Mouse (Mus musculus) embryonic facial prominence, embryonic 14.5 days (tissue): ENCODE results near the gene Cd274. TPM values are rescaled to one million over a fixed set of nuclear protein-coding genes. Genes with fewer than 3 reads are reported as not detected.

Experiments used
- ATAC-seq: fragments of 200-750 bp; cut with Nextera tagmentation; 2 replicates; pipeline ENCODE4 v1.8.0; 2017; ENCODE audit warnings: low read depth, moderate number of reproducible peaks, moderate TSS enrichment
- DNase-seq: peaks from one replicate; pipeline ENCODE4 v3.0.0-alpha.2; 2015; ENCODE audit warnings: low spot score
- H3K27ac ChIP-seq: fragments of 300-500 bp; sonication (generic); replicated peaks from 2 replicates; pipeline ENCODE4 v1.5.1; 2014; ENCODE audit warnings: low read depth, mild to moderate bottlenecking, low read length, moderate library complexity
- H3K27me3 ChIP-seq: fragments of 300-500 bp; sonication (generic); replicated peaks from 2 replicates; pipeline ENCODE4 v1.6.1; 2014; ENCODE audit warnings: low read length; ENCODE audit not compliant: control insufficient read depth, insufficient read depth
- H3K36me3 ChIP-seq: fragments of 300-500 bp; sonication (generic); 2 replicates; pipeline ENCODE4 v1.6.1; 2014; ENCODE audit warnings: low read length, mixed read lengths; ENCODE audit not compliant: control insufficient read depth, insufficient read depth
- H3K4me1 ChIP-seq: fragments of 300-500 bp; sonication (generic); 2 replicates; pipeline ENCODE4 v1.6.1; 2014; ENCODE audit warnings: antibody characterized with exemption, low read length; ENCODE audit not compliant: control insufficient read depth, insufficient read depth
- H3K4me2 ChIP-seq: fragments of 300-500 bp; sonication (generic); 2 replicates; pipeline ENCODE4 v1.6.1; 2014; ENCODE audit warnings: low read depth, mild to moderate bottlenecking, low read length, moderate library complexity, mixed read lengths
- H3K4me3 ChIP-seq: fragments of 300-500 bp; sonication (generic); 2 replicates; pipeline ENCODE4 v1.5.1; 2014; ENCODE audit warnings: low read depth, mild to moderate bottlenecking, low read length
- H3K9ac ChIP-seq: fragments of 300-500 bp; sonication (generic); 2 replicates; pipeline ENCODE4 v1.6.1; 2014; ENCODE audit warnings: low read depth, mild to moderate bottlenecking, low read length, moderate library complexity, mixed read lengths
- H3K9me3 ChIP-seq: fragments of 300-500 bp; sonication (generic); 2 replicates; pipeline ENCODE4 v1.6.1; 2016; ENCODE audit warnings: low read length; ENCODE audit not compliant: control insufficient read depth
- WGBS: fragments of 180-500 bp; shearing (Covaris S2); extraction: QIAGEN DNeasy Blood & Tissue Kit; methylation state at CpG from one replicate; pipeline ENCODE4 v1.1.7; 2014; 5-methylcytosine and 5-hydroxymethylcytosine counted together
- polyA plus RNA-seq: library from polyadenylated mRNA; unstranded; fragments of >200 nt; fragmentation: Nextera tagmentation; extraction: Ambion mirVana; gene quantifications from 2 replicates; pipeline ENCODE4 v1.2.1, GENCODE M21; 2014

The Cd274 gene
- polyA plus RNA-seq, 1 experiment from 2014 or later, result 0.56 TPM

GRCm38 (mm10) chr19:29393333-29393732, 26.1 kb downstream of the Cd274 start:
- Histone ChIP-seq H3K4me1 (no peaks in the 10 kb centered on the region), H3K9me3 (no peaks in the 10 kb centered on the region; the same call in 1 of the 2 replicates), H3K27ac (no peak overlapping the region), H3K9ac (no peak overlapping the region), H3K4me2 (no peak overlapping the region), H3K4me3 (no peak overlapping the region), H3K36me3 (no peaks in the 10 kb centered on the region), H3K27me3 (no peaks in the 10 kb centered on the region)
- DNase-seq (no peak), ATAC-seq (no peak)
- 82% methylated on average over 9 of the region's 9 CpGs for WGBS

DNA sequence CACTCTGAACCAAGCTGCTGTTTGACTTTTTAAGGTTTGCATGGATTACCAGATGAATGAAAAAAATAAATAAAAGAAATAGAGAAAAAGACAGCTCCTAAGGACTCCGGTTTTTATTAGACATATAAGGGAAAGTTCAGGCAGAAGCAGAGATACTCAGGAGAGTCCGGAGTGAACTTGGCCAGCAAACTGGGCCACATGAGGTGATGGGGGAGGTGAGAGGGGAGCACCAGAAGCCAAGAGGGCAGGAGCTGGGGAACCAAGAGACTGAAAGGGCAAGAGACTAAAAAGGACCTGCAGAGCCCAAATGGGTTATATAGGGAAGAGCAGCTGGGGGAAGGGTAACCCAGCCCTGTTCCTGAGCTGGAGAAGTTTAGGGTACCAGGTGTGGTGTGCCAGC, 27.5 kb downstream of the Cd274 start:
- Histone ChIP-seq H3K27me3 (no peaks in the 10 kb centered on the region), H3K27ac (no peak overlapping the region), H3K4me3 (no peak overlapping the region), H3K9me3 (no peaks in the 10 kb centered on the region; the same call in 1 of the 2 replicates), H3K9ac (no peak overlapping the region), H3K4me2 (no peak overlapping the region), H3K4me1 (no peaks in the 10 kb centered on the region), H3K36me3 (no peaks in the 10 kb centered on the region)
- no peak for DNase-seq
- WGBS, result 91% methylated on average over 2 of the region's 2 CpGs
- no peak for ATAC-seq

DNA sequence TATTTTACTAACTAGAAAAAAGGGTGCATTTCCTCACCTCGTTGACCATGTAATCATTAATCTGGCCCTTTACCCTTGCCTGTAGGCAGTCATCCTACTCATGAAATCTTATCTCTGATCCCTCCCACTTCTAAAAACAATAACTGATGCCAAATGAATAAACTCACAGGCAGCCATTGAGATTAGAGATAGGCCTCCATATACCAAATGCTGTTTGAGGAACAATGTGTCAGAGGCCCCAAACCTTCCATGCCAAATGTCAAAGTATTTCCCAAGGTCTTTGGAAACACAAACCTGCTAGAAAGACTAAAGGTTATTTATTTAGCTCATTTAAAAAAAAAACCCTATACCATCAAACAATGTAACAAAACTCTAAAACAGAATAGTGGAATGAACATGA, 29.1 kb downstream of the Cd274 start:
- H3K9me3 ChIP-seq, result peaks cover 2% of the 10 kb centered on the region; the same call in 1 of the 2 replicates
- no peak overlapping the region for H3K27ac ChIP-seq
- no peaks in the 10 kb centered on the region for H3K27me3 ChIP-seq
- no peak overlapping the region for H3K4me3 ChIP-seq
- H3K9ac ChIP-seq, result no peak overlapping the region
- WGBS, result 49% methylated on average over 1 of the region's 1 CpGs
- ATAC-seq (no peak), DNase-seq (no peak)
- H3K4me2 ChIP-seq, result no peak overlapping the region
- H3K36me3 ChIP-seq, result no peaks in the 10 kb centered on the region
- no peaks in the 10 kb centered on the region for H3K4me1 ChIP-seq

DNA sequence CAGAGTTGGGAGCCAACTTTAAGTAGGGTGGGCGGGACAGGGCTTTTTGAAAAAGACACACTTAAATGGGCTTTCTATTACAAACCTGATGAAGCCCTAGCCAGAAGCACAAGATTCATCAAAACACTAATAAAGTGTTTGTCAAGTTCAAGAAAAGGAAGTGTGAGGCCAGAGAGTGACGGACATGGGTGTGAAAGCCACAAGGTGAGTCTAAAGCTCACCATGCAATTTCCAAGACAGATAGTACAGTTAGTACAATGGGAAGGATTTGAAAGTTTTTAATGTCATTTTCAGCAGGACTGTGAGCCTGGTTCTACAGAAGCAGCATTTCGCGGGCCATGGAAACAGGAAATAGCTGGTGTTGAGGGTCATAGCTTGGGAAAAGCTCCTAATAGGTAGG, 32.5 kb downstream of the Cd274 start:
- ATAC-seq (no peak), DNase-seq (no peak)
- no peak overlapping the region for H3K4me2 ChIP-seq
- H3K4me3 ChIP-seq, result no peak overlapping the region
- 89% methylated on average over 4 of the region's 4 CpGs for WGBS
- no peak overlapping the region for H3K9ac ChIP-seq
- H3K4me1 ChIP-seq, result no peaks in the 10 kb centered on the region
- no peaks in the 10 kb centered on the region for H3K27me3 ChIP-seq
- no peak overlapping the region for H3K27ac ChIP-seq
- no peaks in the 10 kb centered on the region for H3K36me3 ChIP-seq
- peaks cover 3% of the 10 kb centered on the region; the same call in 1 of the 2 replicates for H3K9me3 ChIP-seq

DNA sequence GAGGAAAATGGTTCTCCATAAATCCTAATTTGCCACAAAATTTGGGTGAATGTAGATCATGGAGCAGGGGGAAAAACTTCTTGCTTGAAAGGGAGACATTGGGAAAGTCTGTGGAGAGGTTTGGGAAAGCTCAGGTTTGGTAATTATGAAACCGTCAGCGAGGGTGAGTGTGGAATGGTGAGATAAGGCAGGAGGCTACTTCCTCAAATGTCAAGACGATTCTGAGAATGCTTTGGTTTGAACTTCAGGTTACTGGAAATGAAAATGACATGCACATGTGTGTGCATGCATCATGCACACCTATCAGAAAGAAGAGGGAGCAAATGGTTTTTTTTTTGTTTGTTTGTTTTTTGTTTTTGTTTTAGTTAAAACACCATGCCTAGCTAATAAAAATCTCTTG, 33.2 kb downstream of the Cd274 start:
- ATAC-seq, result no peak

DNA sequence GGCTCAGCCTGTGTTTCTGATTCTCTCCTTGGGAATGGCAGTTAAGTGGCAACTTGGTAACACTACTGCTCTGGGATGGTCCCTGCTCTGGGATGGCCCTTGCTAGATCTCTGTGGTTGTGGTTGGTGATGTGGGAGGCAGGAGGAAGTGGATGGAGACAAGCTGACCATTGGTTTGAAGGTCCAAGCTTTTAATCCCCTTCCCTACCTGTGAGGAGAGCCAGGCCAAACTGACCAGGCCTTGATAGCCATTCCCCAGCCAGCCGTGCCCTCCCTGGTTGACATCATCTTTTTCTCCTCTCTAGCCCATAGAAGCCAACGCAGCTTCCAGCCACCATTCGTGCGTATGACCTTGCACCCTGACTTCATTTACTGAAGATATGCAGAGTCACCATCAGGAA, 35.4 kb downstream of the Cd274 start:
- DNase-seq, result no peak
- H3K27ac ChIP-seq, result no peak overlapping the region
- no peaks in the 10 kb centered on the region for H3K36me3 ChIP-seq
- H3K9ac ChIP-seq, result no peak overlapping the region
- no peaks in the 10 kb centered on the region for H3K27me3 ChIP-seq
- no peak for ATAC-seq
- no peak overlapping the region for H3K4me2 ChIP-seq
- H3K4me1 ChIP-seq, result peaks cover 3% of the 10 kb centered on the region; the same call in 1 of the 2 replicates
- H3K9me3 ChIP-seq, result peaks cover 3% of the 10 kb centered on the region; the same call in 1 of the 2 replicates
- 94% methylated on average over 4 of the region's 4 CpGs for WGBS
- H3K4me3 ChIP-seq, result no peak overlapping the region

More for the DNA sequence above, 33.2 kb downstream of the Cd274 start:
- WGBS, result 71% methylated on average over 3 of the region's 3 CpGs
- H3K36me3 ChIP-seq, result no peaks in the 10 kb centered on the region
- H3K9me3 ChIP-seq, result peaks cover 3% of the 10 kb centered on the region; the same call in 1 of the 2 replicates
- H3K9ac ChIP-seq, result no peak overlapping the region
- no peak for DNase-seq
- no peaks in the 10 kb centered on the region for H3K27me3 ChIP-seq
- H3K27ac ChIP-seq, result no peak overlapping the region
- H3K4me2 ChIP-seq, result no peak overlapping the region
- no peaks in the 10 kb centered on the region for H3K4me1 ChIP-seq
- H3K4me3 ChIP-seq, result no peak overlapping the region

GRCm38 (mm10) chr19:29403251-29403650, 36.0 kb downstream of the Cd274 start:
- Histone ChIP-seq H3K27me3 (no peaks in the 10 kb centered on the region), H3K9me3 (peaks cover 3% of the 10 kb centered on the region; the same call in 1 of the 2 replicates), H3K4me1 (peaks cover 3% of the 10 kb centered on the region; the same call in 1 of the 2 replicates), H3K4me2 (no peak overlapping the region), H3K36me3 (no peaks in the 10 kb centered on the region), H3K9ac (no peak overlapping the region), H3K4me3 (no peak overlapping the region), H3K27ac (no peak overlapping the region)
- WGBS, result 73% methylated on average over 4 of the region's 4 CpGs
- DNase-seq, result no peak
- no peak for ATAC-seq

- H3K27me3 ChIP-seq, result no peaks in the 10 kb centered on the region
- H3K4me2 ChIP-seq, result no peak overlapping the region
- 0 out of 2 replicates have a peak, but pooled peaks cover 3% of the 10 kb centered on the region for H3K9me3 ChIP-seq
- no peak overlapping the region for H3K4me3 ChIP-seq
- H3K9ac ChIP-seq, result no peak overlapping the region
- peaks cover 3% of the 10 kb centered on the region; the same call in 1 of the 2 replicates for H3K4me1 ChIP-seq
- 46% methylated on average over 2 of the region's 2 CpGs for WGBS
- H3K36me3 ChIP-seq, result no peaks in the 10 kb centered on the region
- ATAC-seq, result 0 out of 2 replicates have a peak, but pooled peaks have one; percentile 28
- no peak overlapping the region for H3K27ac ChIP-seq
- DNase-seq, result peak; percentile 29
These were observed 38.1 kb downstream of the Cd274 start for GRCm38 (mm10) chr19:29405388-29405787.
